Mouse (Mus musculus) CH12F3 (cell line): Measurements from ENCODE around the gene Gtpbp3.

Experiments used
- in situ Hi-C: fragments of 300-500 bp; cut with MboI; formaldehyde crosslinking; loops from 2 replicates; pipeline ENCODE4 v1.14.3; 2020; ENCODE audit warnings: low sequenced_read_pairs

Gtpbp3 gene

DNA sequence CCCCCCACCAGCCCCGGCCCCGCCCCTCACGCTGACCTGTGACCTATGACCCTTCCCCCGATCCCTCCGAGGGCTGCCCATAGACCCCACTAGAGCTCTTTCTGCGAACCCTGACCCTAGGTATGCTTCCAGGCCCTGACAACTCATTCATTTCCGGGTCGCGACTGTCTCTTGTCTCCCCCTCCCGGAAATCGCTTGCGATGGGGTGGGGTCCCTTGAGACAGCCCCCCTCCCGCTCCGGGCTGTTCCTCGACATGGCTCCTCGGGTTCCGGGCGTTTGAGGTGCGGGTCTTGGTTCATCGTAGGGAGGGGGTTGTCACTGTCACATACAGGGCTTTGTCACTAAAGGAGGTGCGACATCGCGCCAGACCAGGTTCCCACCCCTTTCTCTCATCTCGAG, 18.5 kb upstream of the Gtpbp3 start:
- in situ Hi-C loops, result no loop called here

GRCm38 (mm10) chr8:71470146-71470912, 17.6 kb upstream of the Gtpbp3 start:
- in situ Hi-C loops, result no loop called here

DNA sequence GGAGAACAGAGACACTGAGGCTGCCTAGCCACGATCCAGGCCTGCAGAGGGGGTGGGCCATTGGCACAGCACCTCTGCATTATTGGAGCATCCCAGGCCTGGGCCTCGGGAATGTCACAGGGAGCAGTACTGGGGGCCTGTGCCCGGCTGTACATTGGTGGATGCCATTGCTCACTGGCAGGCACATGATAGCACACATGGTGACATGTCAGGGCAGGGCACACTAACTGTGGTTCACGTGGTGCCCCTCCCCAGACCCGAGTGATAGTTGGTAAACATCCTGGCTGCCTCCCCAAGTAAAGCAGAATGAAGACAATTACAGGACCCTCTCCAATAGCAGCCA, 17.0 kb upstream of the Gtpbp3 start:
- in situ Hi-C loops, result no loop called here

- in situ Hi-C loops, result no loop called here
These were observed 16.0 kb upstream of the Gtpbp3 start for GRCm38 (mm10) chr8:71471861-71472260.

DNA sequence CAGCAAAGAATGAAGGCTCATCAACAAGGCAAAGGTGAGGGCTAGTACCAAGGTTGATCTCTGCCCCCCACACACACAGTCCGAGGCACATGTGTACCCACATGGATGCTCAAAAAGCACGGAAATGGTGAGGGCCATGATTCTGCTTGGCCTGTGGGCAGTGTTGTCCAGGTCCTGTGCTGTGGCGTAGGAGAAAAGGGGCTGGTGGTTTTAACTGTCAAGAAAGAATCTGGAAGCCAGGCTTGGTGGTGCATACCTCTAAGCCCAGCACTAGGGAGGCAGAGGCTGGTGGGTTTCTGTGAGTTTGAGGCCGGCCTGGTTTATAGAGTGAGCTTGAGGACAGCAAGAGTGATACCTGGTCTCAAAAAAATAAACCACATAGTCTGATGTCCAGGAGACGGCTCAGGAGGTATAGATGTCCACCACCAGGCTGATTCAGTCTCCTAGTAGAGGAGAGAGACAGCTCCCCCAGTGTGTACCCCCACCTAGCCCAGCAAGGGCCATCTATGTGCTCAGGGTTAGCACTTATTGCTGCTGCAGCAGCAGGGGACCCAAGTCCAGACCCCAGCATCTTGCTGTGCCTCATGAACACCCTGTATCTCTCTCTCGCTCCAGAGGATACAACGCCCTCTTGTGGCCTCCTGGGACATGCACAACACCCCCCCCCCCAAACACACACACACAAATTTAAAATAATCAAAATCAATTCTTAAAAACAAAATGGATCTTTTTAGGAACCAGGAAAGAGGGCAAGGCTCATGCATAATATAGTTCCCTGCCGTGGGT, 15.1 kb upstream of the Gtpbp3 start:
- in situ Hi-C loops, result no loop called here

DNA sequence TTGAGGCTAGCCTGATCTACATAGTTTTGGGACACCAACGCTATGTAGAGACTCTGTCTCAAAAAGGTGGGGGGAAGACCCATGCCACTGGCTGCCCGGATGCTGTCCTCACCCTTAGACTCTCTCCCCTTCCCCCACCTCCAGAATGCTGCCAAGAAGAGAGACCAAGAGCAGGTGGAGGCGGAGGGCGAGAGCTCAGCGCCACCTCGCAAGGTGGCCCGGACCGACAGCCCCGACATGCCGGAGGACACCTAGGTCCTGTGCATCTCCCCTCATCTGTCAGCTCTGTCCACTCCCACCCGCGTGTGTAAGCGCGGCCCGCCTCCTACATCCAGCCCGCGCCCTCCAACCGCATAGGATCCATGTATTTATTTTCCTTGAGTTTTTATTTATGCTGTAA, 13.6 kb upstream of the Gtpbp3 start:
- in situ Hi-C loops, result no loop called here

DNA sequence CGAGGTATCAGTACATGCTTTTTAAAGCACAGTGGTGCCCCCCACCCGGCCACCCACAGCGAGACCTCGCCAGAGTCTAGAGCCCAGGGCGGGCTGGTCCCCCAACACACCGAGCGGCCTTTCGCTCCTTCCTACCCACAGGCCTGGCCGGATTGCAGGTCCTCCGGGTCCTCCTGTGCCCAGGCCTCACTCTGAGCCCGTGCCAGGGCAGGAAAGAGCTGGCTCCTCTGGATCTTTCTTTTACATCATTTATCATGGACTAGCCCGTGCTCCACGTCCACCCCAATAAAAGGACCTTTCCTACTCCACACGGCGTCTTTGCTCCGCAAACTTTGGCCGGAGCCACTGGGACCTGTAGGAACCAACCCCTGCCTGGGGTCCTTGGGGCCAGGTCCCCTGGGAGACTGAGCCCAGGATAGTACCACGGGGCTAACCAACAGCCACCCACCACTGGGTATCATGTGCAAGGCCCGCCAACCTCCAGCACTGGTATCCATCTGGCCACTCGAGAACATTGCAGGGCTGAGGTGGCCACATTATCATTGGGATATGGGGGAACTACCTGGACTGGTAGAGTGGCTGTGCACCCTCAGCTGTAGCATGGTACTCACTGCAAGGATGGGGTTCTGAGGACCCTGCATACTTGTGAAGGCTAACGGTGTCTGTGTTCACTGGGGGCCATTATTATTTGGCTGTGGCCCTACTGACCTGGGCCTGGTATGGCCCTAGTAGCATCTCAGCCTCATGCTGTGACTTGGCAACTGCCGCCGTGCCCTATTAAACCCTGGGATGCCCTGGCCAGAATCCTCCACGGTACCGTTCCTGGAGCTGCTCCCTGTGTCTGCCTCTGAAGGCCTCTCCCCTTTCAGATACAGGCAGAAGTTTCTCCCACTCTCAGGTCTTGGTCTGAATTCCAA, 12.9 kb upstream of the Gtpbp3 start:
- in situ Hi-C loops, result no loop called here

DNA sequence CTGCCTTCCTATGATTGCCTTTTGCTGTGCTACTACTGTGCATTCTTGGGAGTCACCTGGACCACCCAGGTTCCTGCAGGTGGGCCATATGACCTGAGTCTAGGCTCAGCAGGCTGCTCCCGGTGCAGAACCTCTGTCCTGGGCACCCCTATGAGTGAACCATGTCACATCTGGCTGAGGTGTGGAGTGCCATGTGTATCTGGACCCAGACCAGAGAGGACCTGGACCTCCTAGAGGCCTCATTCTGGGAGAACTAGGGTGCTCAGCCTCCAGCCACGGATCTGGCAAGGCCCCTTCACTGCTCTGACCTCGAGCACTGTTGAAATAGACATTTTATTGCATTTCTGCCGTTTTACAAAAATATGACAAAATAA, 12.2 kb upstream of the Gtpbp3 start:
- in situ Hi-C loops, result no loop called here

GRCm38 (mm10) chr8:71476099-71476940, 11.6 kb upstream of the Gtpbp3 start:
- in situ Hi-C loops, result no loop called here

GRCm38 (mm10) chr8:71477196-71477845, 10.6 kb upstream of the Gtpbp3 start:
- in situ Hi-C loops, result no loop called here

DNA sequence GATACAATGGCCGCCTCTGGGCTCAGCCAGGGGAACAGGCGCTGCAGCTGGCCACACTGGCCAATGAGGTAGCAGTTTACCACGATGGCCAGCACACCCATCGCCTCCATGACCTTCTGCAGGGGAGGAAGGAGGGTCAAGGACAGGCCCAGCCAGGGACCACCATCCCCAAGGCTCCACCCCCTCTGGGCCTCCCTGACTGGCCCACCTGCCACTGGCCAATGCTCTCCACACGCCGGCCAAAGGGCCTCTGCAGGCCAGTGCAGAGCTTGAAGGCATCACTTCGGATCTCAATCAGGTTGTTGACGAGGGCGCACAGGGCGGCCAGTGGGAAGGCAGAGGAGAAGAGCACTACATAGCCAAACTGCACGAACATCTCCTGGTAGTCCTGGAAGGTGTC, 9.0 kb upstream of the Gtpbp3 start:
- in situ Hi-C loops, result no loop called here

GRCm38 (mm10) chr8:71483932-71484331, 4.0 kb upstream of the Gtpbp3 start:
- in situ Hi-C loops, result no loop called here

GRCm38 (mm10) chr8:71484736-71485135, 3.2 kb upstream of the Gtpbp3 start:
- in situ Hi-C loops, result no loop called here

- in situ Hi-C loops, result no loop called here
These were observed 2.5 kb upstream of the Gtpbp3 start, which contains the start of gene Ano8 for GRCm38 (mm10) chr8:71485142-71486135. Gene Ano8, minus strand, starts transcription at chr8:71485963.

GRCm38 (mm10) chr8:71486136-71486529, 1.8 kb upstream of the Gtpbp3 start:
- in situ Hi-C loops, result no loop called here

GRCm38 (mm10) chr8:71488454-71488853, 551 bp downstream of the Gtpbp3 start:
- in situ Hi-C loops, result no loop called here

DNA sequence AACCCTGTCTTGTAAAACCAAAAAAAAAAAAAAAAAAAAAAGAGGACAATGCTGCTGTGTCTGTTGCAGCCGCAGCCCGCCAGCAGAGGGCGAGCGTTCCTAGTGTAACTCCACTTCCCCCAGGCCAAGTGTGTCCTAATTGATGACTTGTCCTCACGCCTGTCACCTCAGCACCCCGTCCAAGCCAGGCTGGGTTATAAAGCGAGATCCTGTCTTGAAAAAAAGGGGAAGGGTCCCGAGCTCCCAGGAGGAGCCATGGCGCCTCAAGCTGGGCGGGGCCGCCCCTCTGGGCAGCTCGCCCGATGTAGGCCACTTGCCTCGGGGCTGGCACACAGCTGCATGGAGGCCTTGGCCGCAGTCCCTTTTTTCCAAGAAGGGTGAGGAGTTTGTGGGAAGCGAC, 7.1 kb downstream of the Gtpbp3 start:
- in situ Hi-C loops, result no loop called here

DNA sequence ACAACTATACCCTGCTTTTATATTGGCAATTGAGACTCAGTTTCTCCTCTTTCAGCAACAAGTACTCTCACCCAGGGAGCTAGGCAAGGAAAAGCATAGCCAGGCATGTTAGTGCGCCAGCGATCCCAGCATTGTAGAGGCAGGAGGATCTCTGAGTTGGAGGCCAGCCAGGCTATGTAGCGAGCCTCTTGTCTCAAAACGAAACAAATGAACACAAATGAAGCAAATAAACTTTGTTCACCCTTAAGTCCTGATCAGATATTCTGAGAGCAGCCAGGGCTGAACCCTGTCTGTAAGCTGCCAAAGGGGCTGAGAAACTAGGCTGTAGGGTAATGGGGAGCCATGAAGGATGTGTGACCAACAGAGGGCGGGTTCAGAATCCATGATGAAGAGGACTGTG, 7.9 kb downstream of the Gtpbp3 start:
- in situ Hi-C loops, result no loop called here

- in situ Hi-C loops, result no loop called here
These were observed 8.6 kb downstream of the Gtpbp3 start for GRCm38 (mm10) chr8:71496481-71496880.
